Mouse (Mus musculus) layer of hippocampus, postnatal 14 days (tissue): ENCODE measurements around the gene Smim4. TPM values are rescaled to one million over a fixed set of nuclear protein-coding genes. Genes with fewer than 3 reads are reported as not detected.

Experiments
- DNase-seq, 2 experiments: peaks; one replicate each; pipeline ENCODE4 v3.0.0; 2021 to 2022; ENCODE audit warnings: low spot score in 2 of 2, mixed read lengths in 1 of 2
- total RNA-seq, 2 experiments: library from RNA; stranded (reverse); gene quantifications; 2 replicates each; pipeline ENCODE4 v1.2.3; 2021

Smim4 gene
- total RNA-seq, 2 experiments from 2014 or later, result 35.5 to 36.2 TPM

DNA sequence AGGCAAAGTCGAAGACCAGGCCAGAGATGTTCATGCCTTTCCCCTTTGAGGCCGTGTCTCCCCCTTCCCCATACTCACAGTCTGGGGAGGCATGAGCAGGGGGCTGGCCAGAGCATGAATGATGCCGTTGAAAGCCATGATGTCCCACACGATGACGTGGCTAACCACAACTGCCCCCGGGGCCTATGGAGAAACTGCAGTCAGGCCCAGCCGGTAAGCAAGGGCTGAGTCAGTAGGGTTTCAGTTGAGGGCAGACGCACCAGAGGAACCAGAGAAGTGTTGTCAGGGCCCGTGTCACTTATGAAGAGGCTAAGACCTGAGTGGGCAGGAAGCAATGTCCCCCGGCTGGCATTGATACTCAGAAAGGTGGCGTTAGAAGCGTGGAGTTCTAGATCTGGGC is 10.9 kb upstream of the Smim4 start:
- DNase-seq, result no peak

DNA sequence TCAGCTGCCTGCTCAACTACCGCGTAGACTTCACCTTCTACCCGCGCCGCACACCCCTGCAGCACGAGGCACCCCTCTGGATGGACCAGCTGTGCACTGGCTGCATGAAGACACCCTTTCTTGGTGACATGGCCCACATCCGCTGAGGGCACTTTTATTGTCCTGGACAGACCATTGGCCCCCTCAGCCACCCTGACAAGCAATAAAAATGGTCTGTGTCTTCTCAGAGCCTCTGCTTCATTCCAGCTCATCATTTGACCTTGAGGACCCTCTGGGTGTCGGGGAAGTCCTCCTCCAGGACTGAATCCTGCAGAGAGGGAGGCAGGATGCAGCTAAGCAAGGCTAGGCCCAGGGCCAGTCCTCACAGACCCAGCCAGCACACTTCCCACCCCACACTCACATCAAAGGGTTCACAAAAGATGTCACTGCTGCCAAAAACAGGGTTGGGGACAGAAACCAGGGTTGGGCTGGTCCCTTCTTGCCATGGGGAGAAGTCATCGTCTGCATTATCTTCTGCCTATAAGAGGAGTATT is 10.2 kb upstream of the Smim4 start:
- no peak for DNase-seq

DNA sequence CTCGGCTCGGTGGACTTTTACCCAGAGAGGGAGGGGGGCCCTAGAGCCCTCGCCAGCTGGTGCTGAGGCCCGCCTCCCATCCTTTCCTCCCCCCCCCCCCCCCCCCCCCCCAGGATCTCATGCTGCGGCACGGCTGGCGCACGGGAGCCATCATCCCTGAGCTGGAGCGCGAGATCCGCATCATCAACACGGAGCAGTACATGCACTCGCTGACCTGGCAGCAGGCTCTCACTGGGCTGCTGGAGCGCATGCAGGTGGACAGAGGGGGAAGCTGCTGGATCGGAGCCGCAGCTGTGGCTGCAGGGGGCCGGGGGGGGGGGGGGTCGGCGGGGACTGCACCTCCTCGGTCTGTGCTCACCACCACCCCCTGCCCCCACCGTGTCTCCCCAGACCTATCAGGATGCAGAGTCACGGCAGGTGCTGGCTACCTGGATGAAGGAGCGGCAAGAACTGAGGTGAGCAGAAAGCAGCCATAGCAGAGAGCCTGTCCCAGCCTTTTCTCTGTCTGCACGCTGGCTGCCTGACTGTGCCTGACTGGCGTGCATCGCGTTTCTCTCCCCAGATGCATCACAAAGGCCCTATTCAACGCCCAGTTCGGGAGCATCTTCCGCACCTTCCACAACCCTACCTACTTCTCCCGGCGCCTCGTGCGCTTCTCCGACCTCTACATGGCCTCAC is 9.6 kb upstream of the Smim4 start:
- no peak for DNase-seq

DNA sequence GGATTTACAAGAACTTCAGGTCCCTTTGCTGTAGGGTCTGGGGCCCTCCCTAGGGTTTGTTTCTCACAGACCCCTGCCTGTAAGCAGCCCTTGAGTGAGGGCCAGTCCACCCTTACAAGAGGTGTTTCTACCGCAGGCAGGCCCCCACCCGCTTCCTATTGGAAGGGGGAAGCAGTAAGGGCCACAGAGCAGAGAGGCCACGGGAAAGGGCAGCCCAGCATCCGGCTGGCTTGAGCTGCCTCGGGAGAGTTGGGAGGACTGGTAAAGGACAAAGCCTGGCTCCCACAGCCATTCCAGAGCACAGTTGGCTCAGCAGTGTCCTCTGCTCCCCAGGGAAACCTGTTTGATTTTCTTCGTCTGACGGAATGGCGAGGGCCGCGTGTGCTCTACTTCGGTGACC is 9.0 kb upstream of the Smim4 start:
- DNase-seq, result no peak

DNA sequence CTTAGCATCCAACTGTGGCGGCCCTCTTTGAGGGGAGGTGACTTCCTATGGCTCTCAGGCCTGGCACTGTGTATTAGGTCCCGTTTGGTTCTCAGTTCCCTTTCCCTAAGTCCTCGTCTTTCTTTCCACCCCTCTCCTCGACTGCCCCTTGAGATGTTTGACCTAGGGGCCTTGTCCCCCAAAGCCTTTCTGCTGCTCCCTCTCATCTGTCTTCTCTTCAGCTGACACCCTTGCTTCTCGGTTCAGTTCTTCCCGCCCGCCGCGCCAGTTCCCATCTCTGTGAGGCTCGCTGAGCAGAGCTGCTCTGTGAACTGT is 8.5 kb upstream of the Smim4 start:
- DNase-seq, result no peak

DNA sequence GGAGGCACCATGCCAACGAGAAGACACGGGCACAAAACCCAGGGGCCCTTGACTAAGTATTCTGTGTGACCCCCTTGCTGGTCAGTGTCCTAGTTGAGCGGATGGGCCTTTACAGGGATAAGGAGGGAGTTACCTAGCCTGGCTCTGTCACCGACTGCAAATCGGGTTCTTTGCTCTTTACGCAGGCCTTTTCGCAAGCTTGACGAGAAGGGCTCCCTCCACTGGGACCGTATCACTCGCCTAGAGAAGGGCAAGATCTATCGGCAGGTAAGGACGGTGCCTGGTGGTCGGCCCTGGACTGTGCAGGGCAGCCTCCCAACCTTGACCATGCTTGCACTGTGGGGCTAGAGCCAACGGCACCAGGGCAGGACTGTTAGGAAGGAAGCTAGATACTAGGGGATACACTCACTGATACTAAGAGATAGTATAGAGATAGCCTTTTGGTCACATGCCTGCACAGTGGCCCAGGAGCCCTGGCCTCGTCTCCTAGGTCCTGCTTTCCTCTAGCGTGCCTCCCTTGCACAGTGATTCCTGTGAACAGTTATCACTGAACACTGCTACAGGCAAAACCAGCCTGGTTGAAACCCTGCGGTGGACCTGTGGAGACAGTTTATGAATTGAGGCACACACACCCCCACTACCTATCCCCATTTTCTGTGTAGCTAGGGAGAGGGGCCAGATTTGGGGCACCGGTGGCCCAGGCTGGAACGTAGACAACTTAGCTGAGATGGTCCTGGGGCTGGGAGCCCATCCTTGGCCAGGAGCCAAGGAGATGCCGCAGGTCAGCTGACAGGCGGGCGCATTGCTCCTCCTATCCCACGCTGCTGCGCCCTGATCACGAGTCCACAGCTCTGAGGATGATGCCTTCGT is 7.9 kb upstream of the Smim4 start:
- no peak for DNase-seq

DNA sequence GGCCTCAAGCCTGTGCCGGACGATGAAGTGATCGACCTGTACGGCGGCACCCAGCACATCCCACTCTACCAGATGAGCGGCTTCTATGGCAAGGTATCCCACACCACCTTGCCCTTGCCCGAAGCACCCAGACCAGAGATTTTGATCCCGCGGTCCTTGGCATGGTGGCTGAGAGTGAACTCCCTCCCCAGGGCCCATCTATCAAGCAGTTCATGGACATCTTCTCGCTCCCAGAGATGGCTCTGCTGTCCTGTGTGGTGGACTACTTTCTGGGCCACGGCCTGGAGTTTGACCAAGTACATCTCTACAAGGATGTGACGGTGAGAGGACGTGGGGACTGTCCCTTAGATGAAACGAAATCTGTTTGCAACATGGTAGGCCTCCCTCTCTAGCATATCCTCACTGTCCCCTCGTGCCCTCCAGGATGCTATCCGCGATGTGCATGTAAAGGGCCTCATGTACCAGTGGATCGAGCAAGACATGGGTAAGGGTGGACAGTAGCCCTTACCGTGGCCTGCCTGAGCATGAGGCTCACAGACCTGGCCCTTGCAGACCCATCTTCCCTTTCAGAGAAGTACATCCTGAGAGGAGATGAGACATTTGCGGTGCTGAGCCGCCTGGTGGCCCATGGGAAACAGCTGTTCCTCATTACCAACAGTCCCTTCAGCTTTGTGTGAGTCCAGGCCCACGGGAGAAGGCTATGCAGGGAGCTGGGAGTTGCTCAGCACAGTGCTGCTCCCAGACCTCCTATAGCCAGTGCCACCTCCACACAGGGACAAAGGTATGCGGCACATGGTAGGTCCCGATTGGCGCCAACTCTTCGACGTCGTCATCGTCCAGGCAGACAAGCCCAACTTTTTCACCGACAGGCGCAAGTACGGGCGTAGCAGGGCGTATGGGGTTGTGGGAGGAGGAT is 7.0 kb upstream of the Smim4 start:
- DNase-seq, result no peak

DNA sequence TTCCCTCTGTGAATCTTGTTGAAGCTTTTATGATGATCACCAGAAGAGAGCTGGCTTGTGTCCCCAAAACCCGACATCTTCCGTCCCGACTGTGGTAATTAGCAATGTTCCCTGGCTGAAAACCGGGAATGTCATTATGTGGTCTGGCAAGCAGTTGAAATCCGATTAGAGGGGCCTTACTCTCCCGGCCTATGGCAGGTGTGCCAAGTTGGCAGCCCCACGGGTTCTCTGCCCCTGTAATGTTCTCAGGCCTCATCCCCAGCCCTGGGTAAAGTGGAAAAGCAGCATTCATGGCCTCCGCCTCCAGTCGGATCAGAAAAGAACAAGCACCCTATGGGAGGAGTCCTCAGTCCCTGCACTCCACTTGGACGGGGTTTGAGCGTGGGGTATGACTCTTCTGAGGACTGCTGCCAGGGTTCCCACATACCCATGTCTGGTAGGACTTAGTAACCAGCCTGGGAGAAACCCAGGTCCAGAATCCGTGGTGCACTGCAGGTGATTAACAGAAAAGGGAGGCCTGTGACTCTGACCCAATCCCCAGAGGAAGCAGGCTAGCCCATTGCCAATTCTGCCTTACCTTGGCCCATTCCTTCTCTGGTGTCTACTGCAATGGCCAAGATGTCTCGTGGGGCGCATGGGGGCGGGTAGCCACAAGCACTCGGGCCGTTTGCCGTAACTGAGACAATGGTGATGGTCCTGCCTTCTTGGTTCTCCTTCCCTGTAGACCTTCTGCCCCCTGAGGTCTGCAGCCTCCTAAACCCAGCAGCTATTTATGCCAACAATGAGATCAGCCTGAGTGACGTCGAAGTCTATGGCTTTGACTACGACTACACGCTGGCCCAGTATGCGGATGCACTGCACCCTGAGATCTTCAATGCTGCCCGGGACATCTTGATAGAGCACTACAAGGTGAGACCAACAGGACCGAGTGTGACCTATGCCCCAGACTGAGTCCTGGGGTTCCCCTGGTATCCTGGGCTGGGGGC is 5.6 kb upstream of the Smim4 start:
- peak in 1 of 2 experiments; percentile 56 for DNase-seq

DNA sequence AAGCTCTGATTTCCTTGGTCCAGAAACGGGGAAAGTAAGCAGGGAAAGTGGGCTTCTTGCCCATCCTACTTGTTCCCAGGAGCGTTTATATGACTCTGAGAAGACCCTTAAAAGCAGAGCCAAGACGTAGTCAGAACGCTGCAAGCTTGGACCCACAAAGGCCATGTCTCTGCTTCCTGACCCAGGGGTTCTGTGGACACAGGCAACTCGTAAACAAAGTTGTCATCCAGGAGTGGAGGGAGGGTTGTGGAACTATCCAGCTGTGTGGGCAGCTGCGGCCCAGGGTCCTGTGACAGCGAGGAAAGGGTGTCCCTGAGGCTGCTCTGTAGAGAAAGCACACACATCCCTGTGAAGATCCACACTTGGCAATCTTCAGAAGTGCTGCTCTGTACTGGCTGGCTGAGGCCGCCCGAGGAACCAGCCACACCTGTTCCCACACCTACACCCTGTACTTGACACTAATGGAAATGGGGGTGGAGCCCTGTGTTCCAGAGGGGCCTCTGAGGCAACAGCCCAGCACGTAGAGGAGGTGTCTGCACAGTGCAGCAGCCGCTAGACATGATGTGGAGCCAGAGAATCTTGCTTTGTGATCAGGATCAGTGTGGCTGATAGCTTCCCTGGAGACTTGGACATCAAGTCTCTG is 4.4 kb upstream of the Smim4 start:
- no peak for DNase-seq

DNA sequence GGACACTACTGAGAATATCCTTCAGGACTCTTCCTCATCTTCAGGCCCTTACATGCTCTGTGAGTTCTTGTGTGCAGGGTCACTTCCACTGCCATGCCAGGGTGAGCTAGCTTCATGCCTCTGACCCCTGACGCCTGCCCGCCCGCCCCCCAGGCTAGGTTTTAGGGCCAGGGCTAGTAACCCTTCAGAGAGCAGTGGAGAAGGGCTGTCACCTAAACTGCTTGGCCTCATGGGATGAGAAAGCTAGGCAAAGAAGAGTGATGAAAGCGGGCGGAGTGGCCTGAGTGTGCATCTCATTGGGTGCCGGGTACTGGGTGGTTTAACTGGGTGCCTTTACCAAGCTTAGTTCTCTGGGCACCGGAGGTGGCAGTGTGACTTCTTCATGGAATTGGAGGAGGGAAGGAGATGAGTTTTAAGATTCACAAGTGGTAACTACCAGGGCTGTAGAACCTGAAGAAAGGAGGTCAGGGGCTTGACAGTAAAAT is 3.8 kb upstream of the Smim4 start:
- DNase-seq, result no peak

DNA sequence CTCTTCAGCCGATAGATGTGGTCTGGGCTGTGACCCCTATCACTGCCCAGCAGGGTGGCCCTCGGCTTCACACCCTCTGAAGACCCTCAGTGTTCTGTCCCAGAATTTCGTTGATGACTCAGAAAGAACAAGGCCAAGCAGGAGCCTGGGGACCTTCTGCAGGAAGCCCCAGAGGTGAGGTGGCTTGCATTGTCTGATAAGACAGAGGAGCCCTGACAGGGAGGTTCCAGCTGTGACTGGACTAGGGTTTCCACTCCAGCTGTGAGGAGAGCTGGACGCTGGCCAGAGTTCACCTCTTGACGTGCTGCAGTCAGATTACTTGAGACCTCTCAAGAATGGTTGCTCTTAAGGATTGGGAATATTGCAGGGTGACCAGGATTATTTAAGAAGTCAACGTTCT is 3.3 kb upstream of the Smim4 start:
- no peak for DNase-seq

DNA sequence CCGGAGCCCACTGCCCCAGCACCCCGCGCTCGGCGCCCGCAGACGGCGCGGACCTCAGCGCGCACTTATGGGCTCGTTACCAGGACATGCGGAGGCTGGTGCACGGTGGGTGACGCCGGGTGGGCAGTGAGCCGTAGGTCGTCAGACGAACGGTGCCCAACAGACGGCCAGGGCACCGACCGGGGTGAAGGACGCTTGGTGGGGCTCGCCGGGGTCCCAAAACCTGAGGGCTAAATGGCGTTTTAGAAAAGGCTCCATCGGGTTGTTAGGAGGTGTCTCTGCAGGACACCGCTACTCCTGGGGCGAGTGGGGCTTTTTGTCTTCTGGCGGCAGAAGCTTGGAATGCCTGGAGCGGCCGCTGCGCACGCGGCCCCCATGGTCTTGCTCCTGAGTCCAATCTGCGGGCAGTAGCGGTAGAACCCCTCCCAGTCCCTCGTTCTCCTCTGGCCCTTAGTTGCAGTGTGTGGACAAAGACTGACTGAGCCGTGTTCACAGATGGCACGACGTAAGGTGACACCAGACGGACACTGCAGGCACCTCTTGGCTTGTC is 2.6 kb upstream of the Smim4 start:
- no peak for DNase-seq

DNA sequence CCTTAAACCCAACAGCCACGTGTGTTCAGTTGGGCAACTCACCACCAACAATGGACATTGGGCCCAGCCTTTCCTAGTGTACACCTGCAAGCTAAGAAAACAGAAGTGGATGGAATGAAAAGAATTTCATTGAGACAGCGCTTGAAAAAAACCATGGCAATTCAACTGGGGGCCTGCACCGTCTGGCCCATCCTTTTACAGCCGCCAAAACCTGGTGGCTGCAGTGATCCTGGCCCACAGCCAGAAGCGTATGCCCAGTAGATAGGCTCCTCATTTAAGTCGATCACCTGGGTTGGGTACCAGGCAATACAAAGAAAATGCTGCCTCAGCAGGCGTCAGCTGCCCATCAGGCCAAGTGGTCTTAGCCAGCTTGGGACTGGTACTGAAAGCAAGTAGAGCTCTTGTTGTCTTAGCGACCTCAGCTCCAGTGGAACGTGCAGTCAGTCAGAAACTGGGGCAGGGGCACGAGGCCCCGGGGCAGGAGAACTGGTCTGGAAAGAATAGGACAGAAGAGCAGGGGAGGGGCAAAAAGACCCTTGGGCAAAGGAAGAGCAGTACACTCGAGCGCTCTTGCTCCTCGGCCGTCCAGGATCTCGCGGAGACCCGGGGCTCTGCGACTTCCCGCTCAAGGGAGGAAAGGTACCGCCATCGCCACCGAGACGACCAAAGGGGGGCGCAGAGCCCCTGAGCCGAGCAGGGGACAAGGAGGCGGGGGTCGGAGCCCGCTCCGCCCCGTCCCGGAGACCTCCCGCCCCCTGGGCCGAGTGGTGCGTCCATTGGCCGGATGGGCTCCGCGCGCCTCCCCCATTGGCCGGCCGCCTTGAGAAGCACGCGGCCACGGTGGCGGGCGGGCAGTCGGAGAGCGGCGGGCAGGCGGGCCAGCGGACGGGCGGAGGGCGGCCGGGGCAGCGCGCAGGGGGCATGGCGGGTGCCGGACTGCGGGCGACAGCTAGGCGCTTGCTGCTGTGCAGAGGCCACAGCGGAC is 1.8 kb upstream of the Smim4 start, which contains the start of gene Nt5dc2:
Gene Nt5dc2, plus strand, starts transcription at position 818 of the 985 bp plus-strand sequence.
- peak; percentile 74 to 85 for DNase-seq

DNA sequence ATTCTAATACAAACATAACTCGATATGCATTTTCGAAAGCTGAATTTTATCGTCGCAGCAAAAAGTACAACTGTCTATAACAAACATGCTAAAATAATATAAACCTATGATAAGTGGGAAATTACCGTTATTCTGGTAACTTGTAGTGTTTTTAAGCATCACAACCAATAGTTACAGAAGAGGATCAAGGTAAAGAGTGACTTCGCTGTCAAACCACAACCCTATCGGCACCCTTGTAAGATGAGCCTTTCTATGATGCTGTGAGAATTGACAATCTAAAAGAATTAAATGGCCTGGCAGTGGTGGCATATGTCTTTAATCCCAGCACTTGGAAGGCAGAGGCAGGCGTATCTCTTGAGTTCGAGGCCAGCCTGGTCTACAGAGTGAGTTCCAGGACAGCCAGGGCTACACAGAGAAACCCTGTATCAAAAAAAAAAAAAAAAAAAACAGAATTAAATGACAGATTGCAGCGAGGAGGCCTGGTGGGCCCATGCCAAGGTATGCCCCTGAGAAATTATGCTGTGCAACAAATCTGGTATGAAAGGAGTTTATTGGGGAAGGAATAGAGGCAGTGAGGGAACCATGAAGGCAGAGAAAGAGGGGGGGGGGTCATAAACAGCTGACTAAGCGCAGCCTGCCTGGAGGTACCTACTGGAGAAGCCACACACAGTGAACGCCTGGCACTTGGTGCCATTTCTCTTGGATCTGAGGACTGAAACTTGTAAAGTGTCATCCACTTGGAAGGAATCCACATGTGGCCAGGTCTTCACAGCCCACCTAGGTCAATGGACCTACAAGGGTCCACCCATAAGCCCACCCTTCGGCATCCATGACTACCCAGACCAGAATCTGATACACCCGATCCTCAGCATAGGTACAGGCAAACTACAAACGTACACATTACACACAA is 825 bp upstream of the Smim4 start:
- DNase-seq, result no peak

DNA sequence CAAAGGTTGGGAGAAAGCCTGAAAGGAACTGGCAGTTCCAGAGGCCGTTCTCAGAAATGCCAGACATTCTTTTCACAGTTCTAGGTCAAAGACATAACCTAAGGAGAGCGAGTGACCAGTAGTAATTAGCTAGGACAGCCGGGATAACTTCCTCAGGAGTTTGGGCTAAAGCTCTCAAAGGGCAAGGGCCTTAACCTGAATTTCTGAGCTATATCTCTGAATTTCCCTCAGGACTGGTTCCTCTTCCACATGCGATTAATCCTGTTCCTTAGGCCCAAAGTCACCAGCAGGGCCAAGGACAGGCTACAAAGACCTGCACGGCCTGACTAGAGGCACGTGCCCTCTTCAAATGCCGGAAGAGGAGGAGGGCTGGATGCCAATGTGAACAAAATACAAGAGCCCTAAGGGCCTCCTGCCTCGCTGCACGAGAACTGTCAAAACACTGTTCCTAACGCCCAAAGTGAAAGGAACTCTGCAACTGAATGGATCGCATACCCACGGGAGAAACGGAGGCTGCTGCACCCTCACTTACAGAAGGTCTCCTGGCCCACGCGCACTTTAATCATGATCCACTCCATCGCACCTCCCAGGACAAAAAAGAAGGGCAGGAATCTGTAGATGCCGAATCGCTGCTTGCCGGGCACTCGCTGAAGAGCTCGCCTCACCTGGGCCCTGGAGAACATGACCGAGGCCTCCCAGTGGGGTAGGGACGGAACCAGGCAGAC is 493 bp downstream of the Smim4 start:
- no peak for DNase-seq

DNA sequence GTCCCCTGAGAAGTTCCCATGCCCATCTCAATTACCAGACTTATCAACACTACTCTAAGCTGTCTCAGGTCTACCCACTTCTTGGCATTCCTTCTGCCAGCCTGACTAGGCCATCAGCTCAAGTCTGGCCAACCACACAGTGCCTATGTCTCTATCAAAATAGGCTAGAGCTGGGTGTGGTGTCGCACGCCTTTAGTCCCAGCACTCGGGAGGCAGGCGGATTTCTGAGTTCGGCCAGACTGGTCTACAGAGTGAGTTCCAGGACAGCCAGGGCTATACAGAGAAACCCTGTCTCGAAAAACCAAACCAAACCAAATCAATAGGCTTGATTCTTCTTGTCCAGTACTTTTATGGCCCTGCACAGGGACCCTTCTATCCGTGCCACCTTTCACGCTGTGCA is 1.9 kb downstream of the Smim4 start:
- DNase-seq, result no peak
